Mouse (Mus musculus) kidney, postnatal 14 days (tissue): ENCODE results near the gene Ilk.
A peak's percentile ranks its signal among the peaks of the same experiment; 100 is the strongest.
"Not testable (repeated sequence)": the region's sequence is repeated elsewhere in the genome, so short reads cannot be mapped to it uniquely, and the experiment has no call there.

Experiments used
- DNase-seq: peaks from one replicate; pipeline ENCODE4 v3.0.0; 2022; ENCODE audit warnings: mixed read lengths

The Ilk gene

GRCm38 (mm10) chr7:105736264-105736901 lies at the start of gene Ilk:
Gene Ilk, plus strand, starts transcription at chr7:105736592.
- peak; percentile 96 for DNase-seq

- DNase-seq, result no peak
These were observed 45.5 kb upstream of the Ilk start for GRCm38 (mm10) chr7:105690875-105691274.

- DNase-seq, result no peak
These were observed 33.2 kb upstream of the Ilk start for GRCm38 (mm10) chr7:105703184-105703583.

GRCm38 (mm10) chr7:105703816-105704215 lies 32.6 kb upstream of the Ilk start:
- no peak for DNase-seq

- DNase-seq, result no peak
These were observed 27.7 kb upstream of the Ilk start for GRCm38 (mm10) chr7:105708733-105709132.

GRCm38 (mm10) chr7:105715366-105715765 lies 21.0 kb upstream of the Ilk start:
- DNase-seq, result no peak

GRCm38 (mm10) chr7:105721916-105722315 lies 14.5 kb upstream of the Ilk start:
- no peak for DNase-seq

GRCm38 (mm10) chr7:105726144-105726979 lies 10.0 kb upstream of the Ilk start:
- DNase-seq, result peak; percentile 71

- DNase-seq, result no peak
These were observed 9.4 kb upstream of the Ilk start for GRCm38 (mm10) chr7:105726980-105727325.

- no peak for DNase-seq
These were observed 7.5 kb upstream of the Ilk start for GRCm38 (mm10) chr7:105728701-105729428.

GRCm38 (mm10) chr7:105733836-105734235 lies 2.6 kb upstream of the Ilk start:
- no peak for DNase-seq

GRCm38 (mm10) chr7:105734826-105735225 lies 1.6 kb upstream of the Ilk start:
- no peak for DNase-seq

- DNase-seq, result not testable (repeated sequence)
These were observed 928 bp upstream of the Ilk start for GRCm38 (mm10) chr7:105735464-105735863.

GRCm38 (mm10) chr7:105736911-105737521 lies 624 bp downstream of the Ilk start, which contains the start of gene Rrp8:
Gene Rrp8, minus strand, starts transcription at chr7:105737385.
- peak; percentile 54 for DNase-seq

- no peak for DNase-seq
These were observed 1.3 kb downstream of the Ilk start for GRCm38 (mm10) chr7:105737648-105738047.

- DNase-seq, result no peak
These were observed 1.9 kb downstream of the Ilk start for GRCm38 (mm10) chr7:105738286-105738685.

- peak; percentile 87 for DNase-seq
These were observed 2.6 kb downstream of the Ilk start for GRCm38 (mm10) chr7:105738948-105739347.

- DNase-seq, result no peak
These were observed 3.9 kb downstream of the Ilk start for GRCm38 (mm10) chr7:105740089-105740795.

- no peak for DNase-seq
These were observed 4.5 kb downstream of the Ilk start for GRCm38 (mm10) chr7:105740851-105741250.

GRCm38 (mm10) chr7:105741978-105742377 lies 5.6 kb downstream of the Ilk start:
- no peak for DNase-seq

- DNase-seq, result not testable (repeated sequence)
These were observed 6.3 kb downstream of the Ilk start for GRCm38 (mm10) chr7:105742539-105743215.
